Mouse (Mus musculus) gastrocnemius, adult 2 months (tissue): ENCODE data around the gene Hk2. TPM values are rescaled to one million over a fixed set of nuclear protein-coding genes. Genes with fewer than 3 reads are reported as not detected.

Source experiments
- DNase-seq: peaks from one replicate; pipeline ENCODE4 v3.0.0; 2022
- H3K27ac ChIP-seq: fragments of 200-600 bp; 2 replicates; pipeline ENCODE4 v1.8.1; 2022; ENCODE audit warnings: mild to moderate bottlenecking
- H3K4me3 ChIP-seq: fragments of 200-600 bp; 2 replicates; pipeline ENCODE4 v1.8.1; 2022; ENCODE audit warnings: mild to moderate bottlenecking, moderate library complexity
- CTCF ChIP-seq: fragments of 200-600 bp; IDR thresholded peaks from 2 replicates; pipeline ENCODE4 v1.8.1; 2022; ENCODE audit warnings: antibody characterized with exemption, mild to moderate bottlenecking, moderate library complexity
- intact Hi-C: fragments of 180-260 bp; cut with DNase I; formaldehyde crosslinking; loops from one replicate; pipeline ENCODE4 v1.15.1; 2025
- total RNA-seq, 2 experiments: library from RNA; stranded (reverse); gene quantifications; 2 replicates each; pipeline ENCODE4 v1.2.3; 2021

The Hk2 gene
- total RNA-seq, 2 experiments from 2014 or later = 243 to 313 TPM

- intact Hi-C loops = loop anchor here (2.0 kb wide), 1 partner anchor 20 kb away; no protein-coding TSS in a partner anchor
- H3K27ac ChIP-seq = peak overlapping the region; percentile 97
- H3K4me3 ChIP-seq = peak overlapping the region; percentile 63
- peak; percentile 69 for DNase-seq
- TF ChIP-seq CTCF = no peak
These were observed 21.2 kb downstream of the Hk2 start for GRCm38 (mm10) chr6:82753061-82753460.

- Histone ChIP-seq H3K4me3 (peak overlapping the region; percentile 63), H3K27ac (peak overlapping the region; percentile 97)
- peak; percentile 62 for DNase-seq
- intact Hi-C loops = loop anchor here (2.0 kb wide), 2 partner anchors 21 to 111 kb away; no protein-coding TSS in a partner anchor
- no peak for TF ChIP-seq CTCF
These were observed 22.5 kb downstream of the Hk2 start for GRCm38 (mm10) chr6:82751791-82752190.

- intact Hi-C loops = loop anchor here (2.0 kb wide), 1 partner anchor 112 kb away; no protein-coding TSS in a partner anchor
- Histone ChIP-seq H3K4me3 (peak overlapping the region; percentile 56), H3K27ac (peak overlapping the region; percentile 97)
- TF ChIP-seq CTCF = no peak
- DNase-seq = peak; percentile 87
These were observed 23.2 kb downstream of the Hk2 start for GRCm38 (mm10) chr6:82751031-82751430.

- peak overlapping the region; percentile 97 for H3K27ac ChIP-seq
These were observed 24.2 kb downstream of the Hk2 start for GRCm38 (mm10) chr6:82750063-82750462.

GRCm38 (mm10) chr6:82748106-82748672, 26.1 kb downstream of the Hk2 start:
- intact Hi-C loops = no loop called here

More at GRCm38 (mm10) chr6:82750063-82750462, 24.2 kb downstream of the Hk2 start:
- intact Hi-C loops = loop anchor here (2.0 kb wide), 1 partner anchor 113 kb away; no protein-coding TSS in a partner anchor
- DNase-seq = no peak
- peak; percentile 45 for TF ChIP-seq CTCF
- no peak overlapping the region for H3K4me3 ChIP-seq

GRCm38 (mm10) chr6:82747085-82747484, 27.2 kb downstream of the Hk2 start:
- no peak for TF ChIP-seq CTCF
- peak overlapping the region; percentile 97 for H3K27ac ChIP-seq
- intact Hi-C loops = no loop called here

More at GRCm38 (mm10) chr6:82748106-82748672, 26.1 kb downstream of the Hk2 start:
- peak overlapping the region; percentile 97 for H3K27ac ChIP-seq
- H3K4me3 ChIP-seq = peak overlapping the region; percentile 1; the same call in 1 of the 2 replicates
- peak; percentile 84 for DNase-seq
- TF ChIP-seq CTCF = no peak

GRCm38 (mm10) chr6:82744553-82744952, 29.7 kb downstream of the Hk2 start:
- intact Hi-C loops = no loop called here
- DNase-seq = no peak
- H3K27ac ChIP-seq = peak overlapping the region; percentile 38
- no peak overlapping the region for H3K4me3 ChIP-seq
- no peak for TF ChIP-seq CTCF

More at GRCm38 (mm10) chr6:82747085-82747484, 27.2 kb downstream of the Hk2 start:
- peak; percentile 39 for DNase-seq
- no peak overlapping the region for H3K4me3 ChIP-seq

GRCm38 (mm10) chr6:82741518-82741880, 32.8 kb downstream of the Hk2 start:
- DNase-seq = no peak
- intact Hi-C loops = loop anchor here (2.0 kb wide), 1 partner anchor 151 kb away; no protein-coding TSS in a partner anchor
- Histone ChIP-seq H3K27ac (peak overlapping the region; percentile 84), H3K4me3 (no peak overlapping the region)
- TF ChIP-seq CTCF = no peak

- no peak for DNase-seq
- intact Hi-C loops = loop anchor here (2.0 kb wide), 1 partner anchor 152 kb away; no protein-coding TSS in a partner anchor
- peak overlapping the region; percentile 84 for H3K27ac ChIP-seq
- no peak overlapping the region for H3K4me3 ChIP-seq
- TF ChIP-seq CTCF = no peak
These were observed 33.3 kb downstream of the Hk2 start for GRCm38 (mm10) chr6:82740868-82741517.

- intact Hi-C loops = loop anchor here (2.0 kb wide), 1 partner anchor 153 kb away; no protein-coding TSS in a partner anchor
- Histone ChIP-seq H3K27ac (peak overlapping the region; percentile 84), H3K4me3 (peak overlapping the region; percentile 52)
- peak; percentile 43 for DNase-seq
- TF ChIP-seq CTCF = peak; percentile 82
These were observed 34.0 kb downstream of the Hk2 start for GRCm38 (mm10) chr6:82740269-82740668.

GRCm38 (mm10) chr6:82737634-82738540, 36.4 kb downstream of the Hk2 start:
- no peak for TF ChIP-seq CTCF
- Histone ChIP-seq H3K27ac (no peak overlapping the region), H3K4me3 (no peak overlapping the region)
- DNase-seq = no peak
- intact Hi-C loops = no loop called here
